Mouse (Mus musculus): ENCODE results near the gene Trim58.

Gene Trim58

DNA sequence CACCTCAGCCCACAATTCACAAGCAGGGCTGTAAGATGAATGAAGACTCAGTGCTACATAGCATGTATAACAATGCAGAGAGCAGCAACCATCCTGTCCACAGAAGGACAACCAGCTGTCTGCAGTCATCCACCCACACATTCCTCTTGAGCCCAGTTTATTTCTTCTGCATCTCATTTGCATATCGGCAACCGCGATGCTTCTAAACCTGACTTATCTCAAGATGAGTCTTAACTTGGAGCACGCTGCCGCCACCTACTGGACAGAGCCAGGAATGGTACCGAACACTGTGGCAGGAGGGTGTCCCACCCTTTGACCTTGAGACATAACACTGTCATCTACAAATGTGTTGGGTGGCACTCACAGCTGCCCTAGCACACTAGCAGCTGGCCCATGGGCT, 3.1 kb downstream of the Trim58 start:
- DNase-seq (ENCODE audit: low spot score in 2 of 2), result peak in 1 of 2 experiments; percentile 10

DNA sequence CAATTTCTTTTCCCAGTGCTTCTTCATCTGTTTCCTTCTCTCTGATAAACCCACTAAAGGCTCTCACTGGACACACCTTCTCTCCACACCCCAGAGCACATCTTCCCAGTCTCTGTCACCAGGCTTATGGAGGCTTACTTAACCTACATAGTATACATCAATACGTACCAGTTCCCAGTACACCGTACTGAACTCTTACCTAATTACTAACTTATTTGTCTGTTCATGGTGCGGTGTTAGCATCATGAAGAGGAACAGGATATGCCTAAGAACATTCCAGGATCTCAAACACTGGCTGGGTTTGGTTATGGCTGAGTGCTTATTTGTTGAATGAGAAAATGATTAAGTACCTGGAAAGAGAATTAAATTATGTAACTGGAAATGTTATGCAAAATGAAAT, 14.9 kb downstream of the Trim58 start:
- no peak for DNase-seq (ENCODE audit: low spot score in 2 of 2)

DNA sequence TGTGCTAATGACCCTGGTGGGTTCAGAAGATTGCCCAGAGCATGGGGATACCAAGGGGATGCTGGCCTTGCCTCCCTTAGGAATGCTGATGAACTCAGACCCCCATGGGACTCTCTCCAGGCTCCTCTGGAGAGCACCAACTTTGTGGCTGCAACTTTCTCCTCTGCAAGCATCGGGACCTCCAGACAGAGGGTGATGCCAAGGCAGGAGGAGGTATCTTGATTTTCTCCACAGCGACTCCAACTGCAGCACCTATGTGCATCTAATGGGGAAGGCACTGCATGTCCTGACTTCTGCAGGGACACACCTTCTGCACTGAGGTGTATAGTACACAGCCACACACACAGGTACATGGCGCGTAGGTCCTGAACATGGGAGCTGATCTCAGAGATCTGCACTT, 18.3 kb downstream of the Trim58 start, which contains the start of gene Olfr322:
TSS of gene Olfr322 (plus strand) at position 187 of the 400 bp plus-strand sequence.
- no peak for DNase-seq (ENCODE audit: low spot score in 2 of 2)

DNA sequence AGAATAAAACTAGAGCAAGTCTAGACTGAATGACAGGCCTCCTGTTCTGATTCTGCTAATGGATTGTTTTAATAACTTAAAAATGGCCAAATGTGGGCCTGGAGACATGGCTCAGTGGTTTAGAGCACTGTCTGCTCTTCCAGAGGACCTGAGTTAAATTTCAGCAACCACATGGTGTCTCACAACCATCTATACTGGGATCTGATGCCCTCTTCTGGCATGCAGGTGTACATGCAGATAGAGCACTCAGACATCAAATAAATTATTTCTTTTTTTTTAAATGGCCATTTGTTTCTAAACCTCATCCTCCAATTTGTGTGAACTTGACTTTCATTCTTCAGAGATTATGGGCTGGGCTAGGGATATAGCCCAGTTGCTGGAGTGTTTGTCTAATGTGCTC, 29.0 kb downstream of the Trim58 start:
- DNase-seq (ENCODE audit: low spot score in 2 of 2), result no peak

DNA sequence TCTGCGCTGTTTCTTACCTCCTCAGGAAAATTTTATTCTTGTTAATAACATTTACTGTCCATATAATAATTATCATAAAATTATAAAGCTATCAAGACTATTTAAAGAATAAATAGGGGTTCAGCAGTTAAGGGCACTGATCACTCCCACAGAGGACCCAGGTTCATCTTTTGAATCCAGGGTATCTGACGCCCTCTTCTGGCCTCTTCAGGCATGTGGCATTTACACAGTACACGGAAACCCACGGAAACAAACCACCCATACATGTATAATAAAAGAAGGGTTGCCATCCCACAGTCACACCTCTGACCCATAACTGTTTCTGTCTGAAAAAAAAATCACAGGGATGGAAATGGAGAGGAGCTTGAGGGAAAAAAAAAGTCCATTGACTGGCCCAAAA, 31.6 kb downstream of the Trim58 start:
- DNase-seq (ENCODE audit: low spot score in 2 of 2), result no peak

DNA sequence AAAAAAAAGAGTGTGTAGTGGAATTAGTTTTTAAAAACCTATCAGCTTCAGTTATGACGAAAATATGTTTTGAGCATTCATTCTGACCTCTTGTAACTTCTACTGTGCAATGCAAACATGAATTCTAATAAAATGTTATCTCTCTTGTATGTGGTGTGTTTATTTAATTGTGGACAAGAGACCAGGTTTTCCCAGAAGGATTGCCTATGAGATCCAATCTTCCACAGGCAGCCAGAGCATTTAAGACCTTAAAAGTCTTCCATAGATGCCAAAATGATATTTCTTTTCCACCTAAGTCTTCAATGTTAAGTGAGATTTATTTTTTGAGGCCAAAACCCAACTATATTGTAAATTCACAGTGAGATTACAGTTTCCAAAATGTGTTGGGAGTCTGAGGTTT, 40.5 kb downstream of the Trim58 start, which contains the start of gene Olfr320:
TSS of gene Olfr320 (plus strand) at position 301 of the 400 bp plus-strand sequence.
- no peak for DNase-seq (ENCODE audit: low spot score in 2 of 2)

DNA sequence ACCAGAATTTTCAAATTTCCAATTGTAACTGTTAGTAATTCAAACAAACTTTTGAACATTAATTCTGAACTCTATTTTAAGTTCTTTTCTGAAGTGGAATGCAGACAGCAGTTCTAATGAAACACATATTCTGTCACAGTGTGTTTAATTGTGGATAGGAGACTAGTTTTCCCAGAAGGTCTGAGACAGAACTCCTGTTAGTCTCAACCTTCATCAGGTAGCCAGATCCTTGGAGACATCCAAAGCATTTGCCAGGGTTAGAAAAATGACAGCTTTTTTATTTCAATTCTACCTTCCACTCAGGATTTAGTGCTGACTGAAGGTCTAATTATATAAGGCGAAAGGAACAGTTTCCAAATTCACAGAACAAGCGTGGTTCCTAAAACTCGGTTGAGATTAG, 58.6 kb downstream of the Trim58 start, which contains the start of gene Olfr319:
TSS of gene Olfr319 (plus strand) at position 301 of the 400 bp plus-strand sequence.
- DNase-seq (ENCODE audit: low spot score in 2 of 2), result no peak

All from right cerebral cortex, postnatal 36 days (tissue).